Mouse (Mus musculus): ENCODE data around the gene Htr3b. TPM values are rescaled to one million over a fixed set of nuclear protein-coding genes. Genes with fewer than 3 reads are reported as not detected.
"Not testable (repeated sequence)": the region's sequence is repeated elsewhere in the genome, so short reads cannot be mapped to it uniquely, and the experiment has no call there.

Gene Htr3b
- not detected for total RNA-seq (2021)

DNA sequence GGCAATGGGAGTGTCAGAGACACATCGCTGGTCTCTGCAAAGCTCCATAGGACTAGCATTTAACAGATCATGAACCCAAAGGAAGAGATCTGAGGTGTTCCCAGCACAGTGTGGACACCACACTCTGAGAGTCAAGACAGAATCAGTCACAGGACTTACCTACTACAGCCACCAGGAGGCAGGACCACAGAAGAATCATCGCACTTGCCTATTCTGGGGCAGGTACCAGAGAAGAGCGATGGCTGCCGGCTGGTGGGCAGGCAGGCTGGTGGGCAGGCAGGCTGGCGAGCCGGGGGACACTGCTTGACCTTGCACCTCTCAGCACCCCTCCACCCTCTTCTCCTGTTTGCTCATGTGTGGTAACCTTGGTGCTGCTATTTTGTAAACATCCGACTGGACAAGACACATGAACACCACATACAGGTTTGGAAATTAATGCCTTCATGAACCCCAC lies at the start of gene Htr3b:
TSS of gene Htr3b (minus strand) at position 404 of the 454 bp plus-strand sequence.
- no peak for DNase-seq
- intact Hi-C loops (cut with DNase I), result no loop called here

DNA sequence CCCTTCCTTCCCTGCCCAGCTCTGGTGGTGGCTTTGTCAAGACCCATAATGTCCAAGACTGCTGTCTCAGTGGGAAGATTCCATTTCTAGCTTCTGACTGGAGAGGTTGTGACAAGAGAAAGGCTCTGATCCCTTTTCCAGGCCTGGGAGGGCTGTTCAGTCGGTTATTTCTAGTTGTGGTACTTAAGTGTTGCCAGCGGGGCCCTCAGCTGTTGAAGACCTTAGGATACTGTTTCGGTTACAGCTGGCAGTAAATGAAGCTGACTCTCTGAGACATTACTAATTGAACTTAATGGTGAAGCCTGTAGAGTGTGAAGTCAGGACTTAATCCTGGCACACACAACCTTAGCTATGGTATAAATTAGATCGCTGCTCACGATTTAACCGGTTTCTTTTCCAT lies 34.5 kb upstream of the Htr3b start:
- intact Hi-C loops (cut with DNase I), result no loop called here
- DNase-seq, result no peak

DNA sequence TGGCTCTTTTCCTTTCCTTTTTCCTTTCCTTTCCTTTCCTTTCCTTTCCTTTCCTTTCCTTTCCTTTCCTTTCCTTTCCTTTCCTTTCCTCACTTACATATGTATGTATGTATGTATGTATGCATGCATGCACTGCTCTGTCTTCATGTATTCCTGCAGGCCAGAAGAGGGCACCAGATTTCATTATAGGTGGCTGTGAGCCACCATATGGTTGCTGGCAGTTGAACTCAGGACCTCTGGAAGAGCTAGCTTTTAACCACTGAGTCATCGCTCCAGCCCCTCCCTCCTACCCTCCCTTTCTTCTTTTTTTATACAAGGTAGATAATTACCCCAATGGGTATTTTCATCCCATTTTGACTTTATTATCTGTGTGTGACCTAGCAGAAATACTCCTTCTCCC lies 30.9 kb upstream of the Htr3b start:
- intact Hi-C loops (cut with DNase I), result no loop called here
- DNase-seq, result no peak

DNA sequence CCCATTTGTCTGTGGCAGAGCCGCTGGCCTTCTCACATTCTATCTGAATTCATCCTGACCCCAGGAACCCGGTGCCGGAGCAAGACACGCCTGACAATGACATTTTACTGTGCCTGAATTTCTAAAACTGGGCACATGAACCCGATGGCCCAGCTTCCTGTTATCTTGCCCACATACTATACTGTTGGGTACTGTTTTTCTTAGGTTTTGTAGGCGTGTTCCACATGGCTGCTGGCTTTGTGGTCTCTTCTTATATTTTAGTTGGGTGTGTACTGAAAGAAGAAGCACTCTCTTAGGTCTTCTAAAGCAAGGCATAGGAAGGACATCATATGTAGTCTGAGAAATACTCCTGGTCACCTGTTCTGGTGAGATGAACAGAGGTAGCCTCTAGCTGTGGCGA lies 30.0 kb upstream of the Htr3b start:
- DNase-seq, result no peak
- intact Hi-C loops (cut with DNase I), result no loop called here

DNA sequence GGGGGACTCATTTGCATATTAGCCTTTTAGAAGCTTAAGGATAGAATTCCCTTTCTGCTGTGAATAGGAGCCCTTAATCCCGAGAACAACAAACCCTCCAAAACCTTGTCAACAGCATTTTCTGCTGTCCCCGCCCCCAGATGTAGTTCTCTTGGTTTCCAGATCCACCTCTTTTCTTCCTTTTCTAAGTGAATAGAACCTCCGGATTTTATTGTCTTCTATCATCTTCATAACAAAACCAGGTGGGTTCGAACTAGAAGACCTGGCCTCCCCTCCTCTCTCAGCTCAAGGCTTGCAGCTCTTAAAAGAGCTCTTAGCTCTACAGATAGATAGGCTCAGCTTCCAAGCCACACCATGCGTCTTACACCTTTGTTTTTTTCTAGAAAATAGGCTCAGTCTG lies 26.9 kb upstream of the Htr3b start:
- DNase-seq, result no peak
- intact Hi-C loops (cut with DNase I), result no loop called here

DNA sequence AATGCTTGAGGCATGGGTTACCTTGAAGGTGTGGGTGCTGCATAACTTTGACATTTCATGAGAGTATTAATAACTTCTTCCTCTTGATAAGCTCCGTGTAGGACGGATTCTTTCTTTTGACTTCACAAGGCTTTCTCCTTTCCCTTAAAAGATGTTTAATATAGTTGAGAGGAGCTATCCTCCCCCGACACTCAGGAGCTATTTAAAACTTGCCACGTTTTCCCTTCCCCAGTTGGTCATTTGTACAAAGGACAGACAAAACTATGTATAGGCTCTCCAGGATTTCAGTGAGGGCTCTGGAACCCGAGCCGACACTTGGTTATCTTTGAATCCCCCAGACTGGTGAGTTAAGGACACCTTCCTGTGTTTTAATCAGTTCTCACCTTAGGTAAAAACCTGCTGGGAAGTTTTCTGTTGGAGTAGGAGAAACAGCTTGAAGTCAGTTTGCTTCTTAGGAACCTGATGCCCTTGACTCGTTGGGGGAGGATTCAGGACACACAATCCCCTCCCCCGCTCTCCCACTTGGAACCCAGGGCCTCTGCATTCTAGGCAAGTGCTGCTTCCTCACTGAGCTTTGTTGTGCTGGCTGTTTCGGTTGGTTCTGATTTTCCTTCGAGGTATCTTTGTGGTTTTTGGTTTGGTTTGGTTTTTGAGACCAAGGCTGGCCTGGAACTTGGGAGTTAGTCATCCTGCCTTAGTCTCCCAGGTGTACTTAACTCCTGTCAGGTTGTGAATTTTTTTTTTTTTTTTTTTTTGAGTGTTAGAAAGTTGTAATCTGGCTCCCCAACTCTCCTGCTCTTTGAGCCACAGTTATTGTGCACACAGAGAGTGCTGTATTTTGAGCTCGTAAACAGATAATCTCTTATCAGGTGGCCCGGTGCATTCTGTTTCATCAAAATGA lies 22.7 kb upstream of the Htr3b start:
- DNase-seq, result no peak
- intact Hi-C loops (cut with DNase I), result loop anchor here (5.0 to 10.0 kb wide), 2 partner anchors 65 to 493 kb away; partner anchors contain the start of genes Gm5617 and Rbm7

DNA sequence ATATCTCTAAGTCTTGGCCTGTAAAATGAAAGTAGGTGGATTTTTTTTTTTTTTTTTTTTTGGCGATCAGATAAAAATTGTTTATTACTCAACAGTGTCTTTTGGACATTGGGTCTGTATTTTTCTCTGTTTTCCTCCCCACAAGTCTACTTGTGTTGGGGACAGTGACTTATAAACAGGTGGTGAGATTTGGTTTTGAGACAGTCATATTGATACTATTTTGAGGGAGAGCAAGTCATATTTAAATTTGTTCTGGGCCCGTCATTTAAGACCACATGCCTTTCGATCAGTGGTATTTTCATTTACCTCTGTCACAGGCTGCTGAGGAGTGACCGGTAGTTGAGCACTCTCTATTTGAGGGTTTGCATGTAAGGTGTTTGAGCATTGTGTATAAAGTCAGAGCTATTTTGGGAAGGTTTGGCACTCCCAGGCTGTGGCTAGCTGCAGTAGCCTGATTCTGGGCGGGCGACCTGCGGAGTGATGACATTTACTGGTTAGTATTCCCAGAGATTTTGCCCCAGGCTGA lies 21.9 kb upstream of the Htr3b start:
- intact Hi-C loops (cut with DNase I), result loop anchor here (5.0 to 10.0 kb wide), 2 partner anchors 66 to 492 kb away; partner anchors contain the start of genes Gm5617 and Rbm7
- peak; percentile 27 to 37 for DNase-seq

DNA sequence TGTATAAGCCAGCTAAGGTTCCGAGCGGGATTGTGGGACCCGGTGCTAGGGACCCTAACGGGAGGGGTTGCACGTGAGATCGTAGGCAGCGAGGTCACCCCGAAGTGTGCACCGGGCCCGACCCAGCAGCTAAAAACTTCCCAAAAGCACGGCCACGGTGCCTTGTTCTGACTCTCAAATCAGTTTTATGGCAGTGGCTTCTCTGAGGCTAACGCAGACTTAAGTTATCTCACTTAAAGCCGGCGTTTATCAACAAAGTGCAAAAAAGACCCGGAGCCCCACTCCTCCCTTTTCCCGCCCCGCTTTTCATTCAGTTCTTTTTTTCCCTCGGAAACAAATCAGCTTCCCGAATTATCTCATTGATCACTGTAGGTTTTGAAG lies 20.9 kb upstream of the Htr3b start:
- intact Hi-C loops (cut with DNase I), result loop anchor here (5.0 to 10.0 kb wide), 2 partner anchors 67 to 491 kb away; partner anchors contain the start of genes Gm5617 and Rbm7
- DNase-seq, result no peak

DNA sequence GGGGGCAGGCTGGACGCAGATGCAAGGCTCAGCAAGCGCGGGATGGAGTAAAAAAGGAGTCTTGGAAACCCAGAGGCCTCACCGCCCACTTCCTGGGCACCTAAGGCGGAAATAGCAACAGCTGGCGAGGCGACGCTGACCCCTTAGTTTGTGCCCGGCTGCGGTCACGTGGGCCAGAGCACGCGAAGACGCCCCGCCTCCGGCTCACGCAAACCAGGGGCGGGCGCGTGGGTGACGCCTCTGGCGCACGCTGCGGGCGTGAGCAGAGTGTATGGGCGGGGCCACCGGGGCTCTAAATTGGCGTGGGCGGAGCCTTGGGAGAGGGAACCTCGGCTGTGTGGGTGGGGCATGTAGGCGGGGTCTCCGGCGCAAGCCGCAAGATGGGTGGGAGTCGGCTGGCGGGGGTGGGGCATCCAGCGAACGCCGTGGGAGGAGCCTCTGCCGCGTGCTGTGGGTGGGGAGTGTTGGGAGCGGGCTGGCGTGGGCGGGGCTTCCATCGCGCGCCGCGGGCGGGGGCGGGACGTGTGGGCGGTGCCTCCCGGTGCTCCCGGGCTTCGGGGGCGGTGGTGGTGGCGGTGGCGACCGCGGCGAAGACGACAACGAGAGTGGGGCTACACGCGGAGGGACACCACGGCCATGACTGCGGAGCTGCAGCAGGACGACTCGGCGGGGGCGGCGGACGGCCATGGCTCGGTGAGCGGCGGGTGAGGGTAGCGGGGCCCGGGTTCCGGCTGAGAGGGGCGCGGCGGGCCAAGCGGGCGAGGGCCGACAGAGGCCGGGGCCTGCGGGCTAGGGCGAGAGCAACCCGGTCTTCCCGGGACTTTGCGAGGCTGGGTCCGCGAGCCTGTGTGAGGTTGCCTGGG lies 20.3 kb upstream of the Htr3b start, which contains the start of gene Usp28:
TSS of gene Usp28 (plus strand) at position 531 of the 863 bp plus-strand sequence.
- peak; percentile 99 for DNase-seq
- intact Hi-C loops (cut with DNase I), result loop anchor here (5.0 to 10.0 kb wide), 2 partner anchors 67 to 490 kb away; partner anchors contain the start of genes Gm5617 and Rbm7

DNA sequence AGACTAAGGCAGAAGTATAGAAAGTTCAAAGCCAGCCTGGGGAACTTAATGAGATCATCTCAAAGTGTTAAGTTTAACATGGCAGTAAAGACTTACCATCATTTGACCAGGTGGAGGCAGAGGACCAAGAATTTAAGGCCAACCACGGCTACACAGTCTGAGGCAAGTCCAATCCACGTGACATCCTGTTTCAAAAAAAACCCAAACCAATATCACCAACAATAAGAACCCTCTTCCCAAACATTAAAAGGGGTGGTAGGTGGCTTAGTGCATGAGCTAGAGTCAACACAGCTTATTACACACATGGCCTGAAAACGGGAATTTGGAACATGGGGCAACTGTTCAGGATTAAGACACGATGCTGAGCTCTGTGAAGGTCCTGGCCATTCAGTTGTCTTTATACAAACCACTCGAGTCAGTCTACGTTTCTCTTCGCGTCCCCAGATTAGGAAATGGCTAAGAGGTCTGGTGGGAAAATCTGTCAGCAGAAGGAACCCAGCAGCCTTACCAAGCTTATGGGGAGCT lies 19.6 kb upstream of the Htr3b start:
- no peak for DNase-seq
- intact Hi-C loops (cut with DNase I), result loop anchor here (10.0 kb wide), 1 partner anchor 490 kb away; the partner anchor contains the start of genes Gm5617 and Rbm7

DNA sequence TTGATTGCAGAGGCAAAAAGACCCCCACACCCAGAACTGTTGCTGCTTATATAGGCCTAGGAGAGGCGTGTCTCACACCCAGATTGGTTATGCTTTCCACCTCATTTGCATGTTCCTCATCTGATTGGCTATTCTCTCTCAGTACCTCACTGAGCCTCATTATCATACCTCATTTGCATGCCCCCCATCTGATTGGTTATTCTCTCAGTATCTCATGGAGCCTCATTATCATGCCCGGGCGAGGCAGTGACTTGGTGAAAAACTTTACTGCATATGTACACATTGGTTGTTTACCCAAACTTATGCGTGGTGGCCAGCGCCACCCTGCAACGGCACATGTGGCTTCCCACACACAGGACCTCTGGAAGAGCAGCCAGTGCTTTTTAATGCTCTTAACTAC lies 19.0 kb upstream of the Htr3b start:
- not testable (repeated sequence) for DNase-seq
- intact Hi-C loops (cut with DNase I), result loop anchor here (10.0 kb wide), 1 partner anchor 489 kb away; the partner anchor contains the start of genes Gm5617 and Rbm7

DNA sequence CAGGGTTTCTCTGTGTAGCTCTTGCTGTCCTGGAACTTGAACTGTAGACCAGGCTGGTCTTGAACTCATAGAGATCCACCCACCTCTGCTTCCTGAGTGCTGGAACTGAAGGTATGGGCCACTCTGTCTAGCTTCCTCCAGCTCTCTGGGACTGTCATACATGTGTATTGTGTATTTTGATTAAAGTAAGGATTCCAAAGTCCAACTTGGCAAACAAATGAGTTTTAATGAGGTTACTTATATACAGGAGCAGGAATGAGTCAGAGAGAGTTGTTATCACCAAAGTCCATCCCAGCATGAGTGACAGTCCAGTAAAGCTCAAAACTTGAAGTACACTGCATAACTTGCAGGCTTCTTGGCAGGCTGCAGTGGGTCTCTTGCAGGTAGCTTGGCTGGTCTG lies 17.0 kb upstream of the Htr3b start:
- DNase-seq, result no peak
- intact Hi-C loops (cut with DNase I), result loop anchor here (10.0 kb wide), 1 partner anchor 487 kb away; the partner anchor contains the start of genes Gm5617 and Rbm7

DNA sequence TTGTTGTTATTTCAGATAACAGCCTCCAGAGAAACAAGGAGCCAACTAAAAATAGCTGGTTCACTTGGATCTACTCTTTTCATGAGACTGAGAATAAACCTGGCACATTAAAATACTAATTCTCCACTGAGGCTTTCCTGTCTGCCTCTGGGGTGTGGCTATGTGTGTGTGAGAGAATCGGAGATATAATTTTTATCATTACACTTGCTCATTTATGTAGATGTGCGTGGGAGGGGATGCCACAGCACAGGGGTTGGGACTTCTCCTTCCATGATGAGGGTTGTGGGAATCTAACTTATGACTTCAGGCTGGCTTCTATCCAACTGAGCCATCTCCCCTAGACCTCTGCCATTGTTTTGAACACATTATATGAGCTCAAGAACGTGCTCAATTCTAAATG lies 16.0 kb upstream of the Htr3b start:
- intact Hi-C loops (cut with DNase I), result loop anchor here (10.0 kb wide), 1 partner anchor 486 kb away; the partner anchor contains the start of genes Gm5617 and Rbm7
- DNase-seq, result no peak

DNA sequence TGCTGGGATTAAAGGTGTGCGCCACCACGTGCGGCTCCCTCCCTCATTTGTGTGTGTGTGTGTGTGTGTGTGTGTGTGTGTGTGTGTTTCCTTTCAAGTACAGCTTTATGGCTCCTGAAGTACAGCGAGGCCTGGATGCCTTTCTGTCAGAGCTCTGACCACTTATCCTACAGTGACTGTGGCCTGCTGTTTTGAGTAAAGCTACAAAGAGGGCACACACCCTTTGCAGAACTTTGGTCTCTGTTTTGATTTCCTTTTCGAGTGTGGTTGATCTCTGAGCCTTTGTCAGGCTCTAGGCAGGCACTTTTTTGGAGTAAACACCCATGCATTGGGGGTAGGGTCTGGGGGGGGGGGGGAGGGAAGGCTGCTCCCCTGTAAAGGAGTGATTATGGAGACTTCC lies 15.6 kb upstream of the Htr3b start:
- intact Hi-C loops (cut with DNase I), result loop anchor here (10.0 kb wide), 1 partner anchor 486 kb away; the partner anchor contains the start of genes Gm5617 and Rbm7
- no peak for DNase-seq

DNA sequence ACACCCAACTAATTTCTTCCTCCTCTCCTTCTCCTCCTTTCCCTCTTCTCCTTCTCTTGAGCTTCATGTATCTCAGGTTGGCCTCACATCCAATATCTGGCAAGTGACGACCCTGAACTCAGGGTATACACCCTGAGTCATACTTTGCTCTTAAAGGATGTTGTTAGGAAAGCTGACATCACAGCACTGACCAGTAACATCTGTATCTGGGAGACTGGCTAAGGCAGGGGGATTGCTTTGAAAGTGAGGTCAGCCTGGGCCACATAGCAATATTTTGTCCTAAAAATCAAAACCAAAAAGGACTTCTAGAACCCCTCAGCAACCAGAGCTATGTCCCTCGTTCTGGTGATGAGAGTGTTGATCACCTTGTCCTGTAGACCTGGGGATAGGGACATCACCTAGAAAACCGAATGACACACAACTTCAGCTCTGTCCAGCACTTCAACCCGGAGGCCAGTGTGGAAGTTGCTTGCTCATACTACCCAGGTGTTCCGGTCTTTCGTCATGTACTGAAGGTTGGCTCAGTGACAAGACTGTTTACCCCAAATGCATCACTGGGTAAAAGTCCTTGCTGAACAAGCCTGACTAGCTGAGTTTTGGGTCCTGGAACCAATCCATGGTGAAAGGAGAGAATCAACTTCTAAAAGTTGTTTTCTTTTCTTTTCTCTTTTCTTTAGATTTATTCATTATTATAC lies 12.0 kb upstream of the Htr3b start:
- no peak for DNase-seq
- intact Hi-C loops (cut with DNase I), result no loop called here

DNA sequence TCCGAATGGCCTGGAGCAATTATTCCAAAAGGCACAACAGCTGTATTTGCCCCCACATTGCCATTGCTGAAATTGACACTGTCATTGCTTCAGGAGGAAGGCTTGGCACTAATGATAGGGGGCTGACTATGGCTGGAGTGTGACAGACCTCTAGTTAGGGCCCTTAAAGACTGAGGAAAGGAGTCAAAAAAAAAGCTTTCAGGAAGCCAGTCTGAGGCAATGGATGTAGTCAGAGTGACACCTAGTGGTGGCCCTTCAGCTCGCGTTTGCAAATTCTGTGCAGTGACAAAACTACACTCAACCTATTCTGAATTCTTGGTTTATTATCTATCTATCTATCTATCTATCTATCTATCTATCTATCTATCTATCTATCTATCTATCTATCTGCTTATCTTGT lies 7.7 kb upstream of the Htr3b start:
- intact Hi-C loops (cut with DNase I), result loop anchor here (2.0 to 5.0 kb wide), 3 partner anchors 80 to 326 kb away; no protein-coding TSS in a partner anchor
- DNase-seq, result peak in 1 of 2 experiments; percentile 42

DNA sequence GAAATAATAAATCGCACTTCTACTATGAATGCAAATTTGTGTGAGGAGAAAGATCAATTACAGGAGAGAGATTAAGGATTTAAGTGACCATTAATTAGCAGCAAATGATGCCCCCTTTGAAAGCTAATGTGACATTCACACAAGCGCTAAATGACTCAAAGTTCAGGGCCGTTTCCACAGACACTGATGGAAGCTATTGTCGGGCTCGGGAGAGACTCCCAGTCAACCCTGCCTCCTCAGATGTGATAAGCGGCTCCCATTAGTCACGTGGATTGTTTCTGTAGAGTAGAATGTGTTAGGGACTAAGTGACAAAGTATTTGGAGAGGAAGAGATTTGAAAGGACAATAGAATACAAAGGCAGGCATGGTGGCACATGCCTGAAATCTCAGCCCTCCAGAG lies 2.7 kb downstream of the Htr3b start:
- no peak for DNase-seq
- intact Hi-C loops (cut with DNase I), result no loop called here

DNA sequence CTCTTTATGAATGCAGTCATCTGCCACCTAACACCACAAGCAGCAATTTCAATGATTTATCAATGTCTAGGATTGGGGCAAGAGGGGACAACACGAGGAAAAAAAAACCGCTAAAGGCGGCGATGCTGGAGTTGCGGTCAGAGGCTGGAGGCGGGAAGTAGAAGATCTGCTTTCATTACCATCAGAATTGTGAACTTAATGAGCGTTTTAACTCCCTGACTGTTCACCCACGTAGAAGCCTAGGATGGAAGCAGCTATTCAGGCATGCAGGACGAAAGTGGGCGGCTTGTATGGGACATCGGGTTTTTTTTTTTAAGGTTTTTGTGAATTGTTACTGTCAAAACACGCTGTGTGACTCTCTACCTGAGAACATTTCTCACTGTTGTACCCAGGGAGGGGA lies 3.5 kb downstream of the Htr3b start:
- DNase-seq, result no peak
- intact Hi-C loops (cut with DNase I), result no loop called here

DNA sequence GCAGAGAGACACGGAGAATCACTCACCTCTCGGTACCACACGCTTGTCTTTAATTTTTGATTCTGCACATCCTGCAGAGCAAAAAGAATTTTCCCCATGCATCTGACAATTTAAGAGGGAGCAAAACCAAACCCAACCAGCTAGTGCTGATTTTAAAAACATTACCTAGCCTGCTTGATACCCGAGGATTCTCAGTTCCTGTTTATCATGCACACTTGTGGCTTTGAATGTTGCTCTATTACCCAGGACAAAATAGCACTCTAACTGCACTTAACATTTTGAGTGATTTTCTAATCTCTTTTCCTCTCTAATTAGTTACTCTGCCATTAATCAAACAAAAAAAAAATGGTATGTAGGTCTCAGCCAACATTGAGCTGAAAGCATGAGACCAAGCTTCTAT lies 17.2 kb downstream of the Htr3b start:
- intact Hi-C loops (cut with DNase I), result no loop called here
- DNase-seq, result no peak
